Mouse (Mus musculus) ES-E14 (cell line): Measurements from ENCODE around the gene Nsa2.

Experiments used
- CHD2 ChIP-seq: IDR thresholded peaks from 2 replicates; pipeline ENCODE4 v1.6.1; 2014; ENCODE audit warnings: mild to moderate bottlenecking, low read depth, low read length, inconsistent platforms
- HCFC1 ChIP-seq: IDR thresholded peaks from 2 replicates; pipeline ENCODE4 v1.6.1; 2012; ENCODE audit warnings: low read length, inconsistent platforms, borderline replicate concordance; ENCODE audit not compliant: insufficient read depth
- MAFK ChIP-seq: IDR thresholded peaks from 2 replicates; pipeline ENCODE4 v1.6.1; 2014; ENCODE audit warnings: mild to moderate bottlenecking, low read depth, low read length, inconsistent platforms; ENCODE audit not compliant: insufficient read depth

- TF ChIP-seq HCFC1, result no peak
- TF ChIP-seq MAFK, result no peak
- TF ChIP-seq CHD2, result no peak
Observed at GRCm38 (mm10) chr13:97121341-97121740, 16.4 kb downstream of the Nsa2 start.
